Mouse (Mus musculus): ENCODE results near the gene Fgd4. TPM values are rescaled to one million over a fixed set of nuclear protein-coding genes. Genes with fewer than 3 reads are reported as not detected.

Gene Fgd4
- polyA plus RNA-seq (2016; fragmentation: Nextera tagmentation; extraction: Ambion mirVana), result 27.2 and 27.8 TPM in 2 replicates

DNA sequence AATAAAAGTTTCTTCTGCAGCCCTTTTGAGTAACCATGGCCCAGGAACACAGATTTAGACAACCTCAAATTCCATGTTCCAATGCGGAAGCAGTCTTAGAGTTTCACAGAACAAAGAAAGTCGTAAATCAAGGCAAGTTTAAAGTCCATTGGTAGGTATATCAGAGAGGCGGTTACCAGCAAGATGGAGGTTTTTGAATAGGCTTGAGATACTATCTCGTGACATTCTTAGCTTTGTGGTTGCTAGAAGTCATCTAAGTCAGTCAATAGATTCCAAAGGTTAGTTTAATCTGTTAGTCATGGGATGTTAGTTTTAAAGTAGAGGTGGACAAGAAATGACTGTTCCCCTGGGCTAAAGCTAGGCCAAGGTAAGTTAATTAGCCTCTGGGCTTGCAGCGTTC lies at the start of gene Fgd4:
Gene Fgd4, minus strand, starts transcription at position 89 of the 400 bp plus-strand sequence.
- Histone ChIP-seq H3K27ac (no peak within 1 kb of the TSS), H3K4me2 (peak within 1 kb of the TSS; percentile 96), H3K9ac (peak within 1 kb of the TSS; percentile 88), H3K36me3 (replicated peaks) (no peaks in the 10 kb centered on the region), H3K9me3 (no peaks in the 10 kb centered on the region), H3K4me1 (0 out of 2 replicates have a peak, but pooled peaks cover 6% of the 10 kb centered on the region), H3K4me3 (replicated peaks) (peak within 1 kb of the TSS; percentile 70), H3K27me3 (peaks cover 13% of the 10 kb centered on the region)
- 50% methylated on average over 5 of the region's 5 CpGs for WGBS
- ATAC-seq (ENCODE audit: low FRiP score), result 0 out of 2 replicates have a peak, but pooled peaks have one; percentile 12

DNA sequence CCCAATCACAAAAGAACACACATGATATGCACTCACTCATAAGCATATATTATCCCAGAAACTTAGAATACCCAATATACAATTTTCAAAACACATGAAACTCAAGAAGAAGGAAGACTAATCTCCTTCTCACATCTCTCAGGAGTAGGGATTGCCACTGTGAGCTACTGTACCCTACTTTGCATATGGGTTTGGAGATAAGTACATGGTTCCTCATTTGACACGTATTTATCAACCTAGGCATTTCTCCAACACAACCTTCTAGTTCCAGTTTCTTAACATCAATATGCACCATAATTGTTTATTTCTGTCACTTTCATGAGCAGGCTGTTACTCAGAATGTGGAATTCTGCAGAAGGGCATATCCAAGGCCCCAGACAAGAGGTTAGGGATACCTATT lies 44.8 kb upstream of the Fgd4 start:
- ATAC-seq (ENCODE audit: low FRiP score), result no peak
- Histone ChIP-seq H3K9me3 (no peaks in the 10 kb centered on the region), H3K4me1 (no peaks in the 10 kb centered on the region), H3K9ac (no peak overlapping the region), H3K27me3 (no peaks in the 10 kb centered on the region), H3K27ac (no peak overlapping the region), H3K4me2 (no peak overlapping the region), H3K36me3 (replicated peaks) (no peaks in the 10 kb centered on the region), H3K4me3 (replicated peaks) (no peak overlapping the region)
- 94% methylated on average over 1 of the region's 1 CpGs for WGBS

DNA sequence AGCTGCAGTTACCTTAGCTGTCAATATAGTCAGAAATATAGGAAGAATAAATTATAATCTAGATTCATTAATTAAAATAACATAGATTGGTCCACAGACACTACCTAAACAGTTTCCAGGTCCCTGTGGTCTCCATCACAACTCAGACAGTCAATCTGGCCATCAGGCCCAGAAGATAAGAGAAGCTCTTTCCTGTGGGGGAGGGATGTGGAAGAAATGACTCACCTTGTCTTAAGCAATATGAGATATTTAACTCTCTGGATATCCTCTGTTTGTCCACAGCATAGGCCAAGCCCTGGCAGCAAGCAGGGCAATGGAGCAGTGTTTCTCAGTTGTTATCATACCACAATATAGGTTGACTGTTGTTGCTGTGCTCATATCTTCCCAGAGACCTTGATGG lies 33.4 kb upstream of the Fgd4 start:
- no peak overlapping the region for H3K4me3 ChIP-seq (replicated peaks)
- H3K27ac ChIP-seq, result no peak overlapping the region
- H3K9ac ChIP-seq, result no peak overlapping the region
- no peaks in the 10 kb centered on the region for H3K27me3 ChIP-seq
- no peak for ATAC-seq (ENCODE audit: low FRiP score)
- no peaks in the 10 kb centered on the region for H3K36me3 ChIP-seq (replicated peaks)
- H3K4me2 ChIP-seq, result no peak overlapping the region
- H3K4me1 ChIP-seq, result no peaks in the 10 kb centered on the region
- H3K9me3 ChIP-seq, result peaks cover 11% of the 10 kb centered on the region

DNA sequence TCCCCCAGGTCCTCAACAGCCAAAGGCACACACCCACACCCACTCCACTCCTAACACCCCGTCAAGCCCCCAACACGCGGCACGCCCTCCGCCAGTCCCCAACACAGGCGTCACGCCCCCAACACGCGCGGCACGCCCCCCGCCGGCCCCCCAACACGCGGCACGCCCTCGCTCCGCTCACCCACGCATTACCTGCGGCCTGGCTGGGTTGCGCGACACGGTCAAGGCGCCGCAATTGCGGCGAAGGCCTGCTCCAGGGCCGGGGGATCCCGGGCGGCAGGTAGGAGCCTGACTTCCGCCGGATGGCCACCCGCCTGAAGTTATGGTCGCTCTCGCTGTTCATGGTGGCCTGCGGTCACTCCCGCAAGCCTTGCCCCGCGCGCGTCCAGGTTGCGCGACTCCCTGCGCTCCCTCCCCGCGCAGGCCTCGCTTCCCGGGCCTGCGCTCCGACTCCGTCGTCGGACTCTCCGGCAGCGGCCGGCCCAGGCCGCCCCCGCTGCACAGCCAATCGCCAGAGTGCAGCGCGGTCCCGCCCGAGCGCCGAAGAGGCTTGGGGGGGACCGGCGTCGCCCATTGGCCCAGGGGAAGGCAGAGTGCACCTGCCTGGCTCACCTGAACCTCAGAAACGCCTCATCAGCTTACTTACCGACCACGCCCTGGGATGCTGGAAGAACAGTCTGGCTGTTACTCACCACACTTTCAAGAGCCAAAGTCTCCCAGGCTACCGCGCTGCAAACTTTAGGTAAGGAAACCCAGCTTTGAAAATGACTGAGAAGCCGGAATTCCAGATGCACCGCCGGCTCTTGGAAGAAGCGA lies 555 bp downstream of the Fgd4 start:
- ATAC-seq (ENCODE audit: low FRiP score), result peak; percentile 90
- WGBS, result under 1% methylated on average over 77 of the region's 77 CpGs
- peak overlapping the region; percentile 88 for H3K9ac ChIP-seq
- 0 out of 2 replicates have a peak, but pooled peaks cover 6% of the 10 kb centered on the region for H3K4me1 ChIP-seq
- no peaks in the 10 kb centered on the region for H3K36me3 ChIP-seq (replicated peaks)
- no peak overlapping the region for H3K27ac ChIP-seq
- H3K4me2 ChIP-seq, result peak overlapping the region; percentile 96
- H3K9me3 ChIP-seq, result no peaks in the 10 kb centered on the region
- H3K27me3 ChIP-seq, result peaks cover 13% of the 10 kb centered on the region
- peak overlapping the region; percentile 70 for H3K4me3 ChIP-seq (replicated peaks)

DNA sequence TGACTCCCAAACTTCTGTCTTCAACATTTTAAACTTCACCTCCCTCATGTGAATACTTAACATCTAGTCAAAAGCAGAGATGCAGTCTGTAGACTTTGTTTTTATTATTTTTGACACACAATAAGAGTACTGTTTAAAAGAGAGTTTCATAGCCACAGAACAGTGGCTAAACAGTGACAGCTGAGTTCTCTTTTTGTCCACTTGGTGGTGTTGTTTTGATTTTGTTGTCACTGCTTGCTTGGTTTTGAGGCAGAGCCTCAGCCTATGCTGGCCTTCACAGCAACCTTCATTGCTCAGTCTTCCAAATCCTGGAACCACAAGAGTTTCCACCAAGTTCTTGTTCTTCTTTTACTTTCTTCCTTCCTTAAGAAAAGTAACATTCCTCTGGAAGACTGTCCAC lies 3.8 kb downstream of the Fgd4 start:
- Histone ChIP-seq H3K27me3 (peaks cover 13% of the 10 kb centered on the region), H3K9ac (no peak overlapping the region), H3K36me3 (replicated peaks) (no peaks in the 10 kb centered on the region), H3K4me3 (replicated peaks) (no peak overlapping the region), H3K27ac (no peak overlapping the region), H3K4me2 (no peak overlapping the region), H3K9me3 (no peaks in the 10 kb centered on the region), H3K4me1 (0 out of 2 replicates have a peak, but pooled peaks cover 6% of the 10 kb centered on the region)
- ATAC-seq (ENCODE audit: low FRiP score), result no peak

DNA sequence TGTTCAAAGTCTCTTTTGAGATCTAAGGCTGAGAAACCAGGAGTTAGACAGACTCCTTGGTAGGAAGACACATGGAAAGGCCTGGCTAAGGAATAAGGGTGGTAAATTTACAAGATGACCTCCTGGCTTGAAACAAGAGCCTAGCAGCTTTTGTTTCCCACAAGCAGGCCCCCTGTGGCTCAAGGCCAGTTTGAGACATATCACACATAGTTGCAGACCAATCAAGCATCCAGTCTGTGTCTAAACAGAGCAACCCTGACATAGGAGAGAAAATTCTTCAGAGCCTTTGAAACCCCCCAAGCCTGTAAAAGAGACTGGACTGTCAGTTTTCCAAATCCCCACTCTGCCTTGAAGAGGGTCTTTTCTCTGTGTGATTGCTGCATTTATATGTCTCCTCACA lies 7.7 kb downstream of the Fgd4 start:
- H3K27ac ChIP-seq, result no peak overlapping the region
- no peaks in the 10 kb centered on the region for H3K4me1 ChIP-seq
- no peak overlapping the region for H3K4me3 ChIP-seq (replicated peaks)
- no peak for ATAC-seq (ENCODE audit: low FRiP score)
- no peaks in the 10 kb centered on the region for H3K36me3 ChIP-seq (replicated peaks)
- H3K9me3 ChIP-seq, result no peaks in the 10 kb centered on the region
- no peak overlapping the region for H3K9ac ChIP-seq
- H3K4me2 ChIP-seq, result no peak overlapping the region
- no peaks in the 10 kb centered on the region for H3K27me3 ChIP-seq

DNA sequence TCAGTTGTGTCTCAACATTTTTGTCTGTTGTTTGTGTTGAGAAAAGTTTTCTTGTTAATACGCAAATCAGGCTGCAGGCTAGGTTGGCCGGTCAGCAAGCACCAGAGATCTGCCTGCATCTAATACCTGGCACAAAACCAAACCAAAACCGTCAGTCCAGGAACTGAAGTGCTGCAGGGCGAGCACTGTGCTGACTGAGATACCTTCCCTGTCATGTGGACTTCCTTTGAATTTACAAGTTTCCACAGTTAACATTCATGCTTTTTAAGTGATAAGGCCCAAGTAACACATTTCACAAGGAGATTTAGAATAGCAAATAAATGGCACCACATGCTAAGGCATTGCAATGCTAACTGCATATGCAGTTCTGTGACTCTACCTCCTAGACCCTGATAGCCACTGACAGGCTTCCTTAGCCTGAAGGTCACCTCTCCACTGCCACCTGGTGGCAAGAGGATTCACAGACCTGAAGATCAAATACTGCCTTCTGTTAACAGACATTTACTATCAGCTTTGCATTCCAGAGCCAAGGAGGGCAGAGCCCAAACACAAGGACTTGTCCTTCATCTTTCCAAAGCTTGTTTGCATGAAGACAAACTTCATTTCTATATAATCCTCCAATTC lies 15.8 kb downstream of the Fgd4 start:
- Histone ChIP-seq H3K9ac (no peak overlapping the region), H3K4me1 (no peaks in the 10 kb centered on the region), H3K27me3 (peaks cover 3% of the 10 kb centered on the region; the same call in 1 of the 2 replicates), H3K4me2 (no peak overlapping the region), H3K9me3 (no peaks in the 10 kb centered on the region), H3K36me3 (replicated peaks) (no peaks in the 10 kb centered on the region), H3K4me3 (replicated peaks) (no peak overlapping the region), H3K27ac (no peak overlapping the region)
- WGBS, result 76% methylated on average over 4 of the region's 4 CpGs
- ATAC-seq (ENCODE audit: low FRiP score), result peak; percentile 82

DNA sequence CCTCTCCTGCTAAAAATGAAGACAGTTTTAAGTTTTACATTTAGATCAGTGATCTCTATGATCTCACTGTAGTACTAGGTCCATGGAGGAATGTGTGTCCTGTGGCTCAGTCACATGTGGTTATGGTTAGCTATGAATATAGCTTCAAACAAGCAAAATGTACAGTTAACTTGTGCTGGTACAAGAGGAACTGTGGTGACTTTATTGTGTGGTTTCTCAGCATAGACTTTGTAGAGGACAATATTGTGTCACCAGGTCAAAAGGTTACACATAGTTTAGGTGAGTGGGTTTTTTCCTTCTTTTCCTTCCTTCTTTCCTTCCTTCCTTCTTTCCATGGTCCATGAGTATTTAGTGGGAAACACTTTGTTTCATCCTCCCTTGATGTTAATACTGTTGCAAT lies 23.8 kb downstream of the Fgd4 start:
- no peak overlapping the region for H3K9ac ChIP-seq
- H3K27me3 ChIP-seq, result peaks cover 3% of the 10 kb centered on the region; the same call in 1 of the 2 replicates
- H3K36me3 ChIP-seq (replicated peaks), result no peaks in the 10 kb centered on the region
- no peaks in the 10 kb centered on the region for H3K9me3 ChIP-seq
- no peak overlapping the region for H3K27ac ChIP-seq
- no peak for ATAC-seq (ENCODE audit: low FRiP score)
- no peaks in the 10 kb centered on the region for H3K4me1 ChIP-seq
- H3K4me3 ChIP-seq (replicated peaks), result no peak overlapping the region
- H3K4me2 ChIP-seq, result no peak overlapping the region

DNA sequence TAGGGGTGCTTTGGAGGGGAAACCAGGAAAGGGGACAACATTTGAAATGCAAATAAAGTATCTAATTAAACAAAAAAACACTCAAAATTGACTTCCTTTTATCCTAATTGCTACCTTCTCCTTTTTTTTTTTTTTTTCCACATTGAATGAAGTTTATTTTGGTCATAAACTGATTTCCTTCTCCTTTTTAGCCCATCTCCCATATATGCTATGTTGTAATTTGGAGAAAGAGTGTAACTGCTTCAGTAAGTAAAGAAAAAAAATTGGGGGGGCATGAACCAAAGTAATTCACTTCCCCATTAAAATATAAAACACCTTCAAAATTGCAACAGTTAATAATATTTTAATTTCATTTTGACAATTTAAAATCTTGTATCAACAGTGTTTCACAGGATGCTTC lies 25.8 kb downstream of the Fgd4 start:
- H3K4me3 ChIP-seq (replicated peaks), result no peak overlapping the region
- no peak overlapping the region for H3K9ac ChIP-seq
- H3K36me3 ChIP-seq (replicated peaks), result no peaks in the 10 kb centered on the region
- ATAC-seq (ENCODE audit: low FRiP score), result no peak
- H3K9me3 ChIP-seq, result no peaks in the 10 kb centered on the region
- H3K27ac ChIP-seq, result no peak overlapping the region
- H3K27me3 ChIP-seq, result no peaks in the 10 kb centered on the region
- no peak overlapping the region for H3K4me2 ChIP-seq
- H3K4me1 ChIP-seq, result no peaks in the 10 kb centered on the region

DNA sequence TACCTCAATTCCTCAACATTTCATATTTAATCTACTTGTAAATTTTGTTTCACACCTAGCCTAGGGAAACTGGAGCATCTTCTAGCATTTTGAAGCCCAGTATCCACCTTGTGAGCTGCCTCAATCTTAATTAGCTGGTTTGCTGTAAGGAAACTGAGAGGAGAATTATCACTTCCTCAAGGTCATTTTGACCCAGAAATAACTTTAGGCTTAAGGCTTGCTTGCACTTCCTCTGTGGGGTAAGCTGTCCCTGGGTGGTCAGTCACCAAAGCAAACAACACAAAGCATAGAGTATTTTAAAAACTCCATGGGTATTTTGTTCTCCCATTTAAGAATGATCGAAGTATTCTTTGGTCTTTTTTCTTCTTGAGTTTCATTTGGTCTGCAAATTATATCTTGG lies 27.2 kb downstream of the Fgd4 start:
- no peak overlapping the region for H3K27ac ChIP-seq
- no peak overlapping the region for H3K9ac ChIP-seq
- WGBS, result 95% methylated on average over 1 of the region's 1 CpGs
- no peak overlapping the region for H3K4me3 ChIP-seq (replicated peaks)
- no peaks in the 10 kb centered on the region for H3K4me1 ChIP-seq
- no peak for ATAC-seq (ENCODE audit: low FRiP score)
- H3K36me3 ChIP-seq (replicated peaks), result no peaks in the 10 kb centered on the region
- no peak overlapping the region for H3K4me2 ChIP-seq
- H3K27me3 ChIP-seq, result no peaks in the 10 kb centered on the region
- H3K9me3 ChIP-seq, result no peaks in the 10 kb centered on the region

DNA sequence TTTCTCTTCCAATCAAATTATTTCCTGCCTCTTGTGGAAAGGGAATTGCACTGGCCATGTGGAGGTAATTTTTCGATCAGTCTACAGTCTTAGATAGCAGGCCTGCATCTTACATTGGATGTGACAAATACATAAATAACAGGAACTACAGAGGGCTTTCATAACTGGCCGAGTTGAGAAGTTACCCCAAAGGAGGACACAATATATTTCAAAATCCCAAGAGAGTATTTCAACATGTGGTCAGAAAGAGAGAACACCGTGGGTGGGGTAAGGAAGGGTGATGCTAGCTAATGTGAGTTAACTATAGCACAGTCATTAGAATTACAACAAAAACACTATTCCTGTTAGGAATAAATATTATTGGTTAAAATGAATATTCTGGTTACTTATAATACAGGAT lies 29.0 kb downstream of the Fgd4 start:
- Histone ChIP-seq H3K27me3 (no peaks in the 10 kb centered on the region), H3K36me3 (replicated peaks) (no peaks in the 10 kb centered on the region), H3K4me1 (no peaks in the 10 kb centered on the region), H3K4me3 (replicated peaks) (no peak overlapping the region), H3K9ac (no peak overlapping the region), H3K9me3 (no peaks in the 10 kb centered on the region), H3K4me2 (no peak overlapping the region), H3K27ac (no peak overlapping the region)
- ATAC-seq (ENCODE audit: low FRiP score), result no peak
- 86% methylated on average over 3 of the region's 3 CpGs for WGBS

DNA sequence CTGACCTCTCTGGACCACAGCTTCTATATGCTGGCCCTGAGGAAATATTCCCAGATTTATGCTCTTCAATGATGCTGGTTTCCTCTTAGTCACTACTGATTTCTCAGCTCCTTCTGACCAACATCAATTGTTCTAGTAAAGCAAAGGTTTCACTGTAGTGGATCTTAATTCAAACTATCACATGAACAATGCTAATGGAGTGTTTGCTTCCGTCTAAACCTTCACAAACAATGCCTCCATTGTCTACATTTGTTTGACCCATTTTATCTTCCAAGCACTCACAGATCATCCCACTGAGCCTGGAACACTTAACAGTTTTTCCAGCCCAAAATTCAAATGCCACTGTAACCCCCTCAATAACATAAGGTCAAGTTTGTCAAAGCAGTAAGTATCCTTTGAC lies 33.6 kb downstream of the Fgd4 start:
- Histone ChIP-seq H3K36me3 (replicated peaks) (no peaks in the 10 kb centered on the region), H3K27me3 (no peaks in the 10 kb centered on the region), H3K4me3 (replicated peaks) (no peak overlapping the region), H3K9me3 (no peaks in the 10 kb centered on the region), H3K27ac (no peak overlapping the region), H3K9ac (no peak overlapping the region), H3K4me1 (no peaks in the 10 kb centered on the region), H3K4me2 (no peak overlapping the region)
- 41% methylated on average over 1 of the region's 1 CpGs for WGBS
- ATAC-seq (ENCODE audit: low FRiP score), result no peak

DNA sequence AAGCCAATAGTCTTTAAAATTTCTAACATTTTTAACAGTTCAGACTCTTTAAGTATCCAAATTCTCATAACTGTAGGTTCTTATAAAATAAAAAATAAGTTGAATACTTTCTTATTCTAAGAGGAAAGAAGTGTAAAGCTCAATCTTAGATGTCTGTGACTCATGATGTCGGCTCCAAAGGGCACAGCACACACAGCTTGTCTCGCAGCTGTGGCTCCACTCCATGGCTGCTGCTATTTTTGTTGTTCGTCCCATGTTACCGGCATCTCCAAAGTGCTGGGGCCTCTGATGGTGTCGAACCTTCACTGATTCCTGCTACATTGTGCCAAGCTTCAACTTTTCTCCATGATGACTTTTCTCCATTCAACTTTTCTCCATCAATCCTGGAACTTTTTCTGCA lies 34.1 kb downstream of the Fgd4 start:
- Histone ChIP-seq H3K36me3 (replicated peaks) (no peaks in the 10 kb centered on the region), H3K4me2 (no peak overlapping the region), H3K4me1 (no peaks in the 10 kb centered on the region), H3K9ac (no peak overlapping the region), H3K9me3 (no peaks in the 10 kb centered on the region), H3K27ac (no peak overlapping the region), H3K27me3 (no peaks in the 10 kb centered on the region), H3K4me3 (replicated peaks) (no peak overlapping the region)
- 87% methylated on average over 5 of the region's 5 CpGs for WGBS
- no peak for ATAC-seq (ENCODE audit: low FRiP score)

All from forebrain, embryonic 12.5 days (tissue).